Mouse (Mus musculus) liver, embryonic 13.5 days (tissue): ENCODE measurements around the gene Car10. TPM values are rescaled to one million over a fixed set of nuclear protein-coding genes. Genes with fewer than 3 reads are reported as not detected.

ENCODE experiments used
- ATAC-seq: fragments of 200-750 bp; cut with Nextera tagmentation; 2 replicates; pipeline ENCODE4 v1.8.0; 2017; ENCODE audit warnings: low read depth, mild to moderate bottlenecking, moderate number of reproducible peaks, moderate library complexity
- DNase-seq: peaks from one replicate; pipeline ENCODE4 v3.0.0; 2022
- H3K27ac ChIP-seq: fragments of 300-500 bp; sonication (generic); 2 replicates; pipeline ENCODE4 v1.5.1; 2015; ENCODE audit warnings: moderate library complexity, mild to moderate bottlenecking, inconsistent platforms
- H3K27me3 ChIP-seq: fragments of 300-500 bp; sonication (generic); 2 replicates; pipeline ENCODE4 v1.6.1; 2015; ENCODE audit warnings: mild to moderate bottlenecking, inconsistent platforms
- H3K36me3 ChIP-seq: fragments of 300-500 bp; sonication (generic); 2 replicates; pipeline ENCODE4 v1.6.1; 2015; ENCODE audit warnings: mild to moderate bottlenecking, inconsistent platforms
- H3K4me1 ChIP-seq: fragments of 300-500 bp; sonication (generic); replicated peaks from 2 replicates; pipeline ENCODE4 v1.6.1; 2015; ENCODE audit warnings: inconsistent platforms
- H3K4me2 ChIP-seq: fragments of 300-500 bp; sonication (generic); 2 replicates; pipeline ENCODE4 v1.6.1; 2015; ENCODE audit warnings: inconsistent platforms, mild to moderate bottlenecking, moderate library complexity
- H3K4me3 ChIP-seq: fragments of 300-500 bp; sonication (generic); replicated peaks from 2 replicates; pipeline ENCODE4 v1.5.1; 2015; ENCODE audit warnings: mild to moderate bottlenecking, inconsistent platforms
- H3K9ac ChIP-seq: fragments of 300-500 bp; sonication (generic); 2 replicates; pipeline ENCODE4 v1.6.1; 2015; ENCODE audit warnings: mild to moderate bottlenecking, inconsistent platforms
- H3K9me3 ChIP-seq: fragments of 300-500 bp; sonication (generic); replicated peaks from 2 replicates; pipeline ENCODE4 v1.6.1; 2016; ENCODE audit warnings: inconsistent platforms
- WGBS: fragments of 180-500 bp; shearing (Covaris S2); methylation state at CpG from one replicate; pipeline ENCODE4 v1.1.7; 2015; ENCODE audit not compliant: insufficient replicate concordance; 5-methylcytosine and 5-hydroxymethylcytosine counted together
- polyA plus RNA-seq: library from polyadenylated mRNA; unstranded; fragments of >200 nt; fragmentation: Nextera tagmentation; extraction: Ambion mirVana; gene quantifications from 2 replicates; pipeline ENCODE4 v1.2.1, GENCODE M21; 2015

Gene Car10
- polyA plus RNA-seq, 1 experiment from 2014 or later: not detected

DNA sequence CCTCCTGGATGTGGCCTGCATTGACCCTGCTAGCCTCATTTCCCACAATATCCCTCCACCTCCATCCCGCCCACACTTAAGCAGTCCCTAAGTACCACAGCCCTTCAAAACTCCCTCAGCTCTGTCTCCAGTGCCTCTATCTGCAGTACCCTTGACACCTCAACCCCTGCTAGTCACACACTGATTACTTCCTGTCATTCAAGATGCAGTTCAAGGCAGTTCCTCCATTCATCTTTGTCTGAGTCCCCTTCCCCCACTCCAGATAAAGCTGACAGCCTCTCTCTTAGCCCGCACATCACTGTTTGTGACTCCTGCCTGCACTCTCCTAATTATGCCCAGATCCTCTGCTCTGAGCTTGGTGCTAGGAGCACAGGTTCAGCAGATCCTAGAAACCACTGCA lies 496.2 kb downstream of the Car10 start:
- DNase-seq: no peak

DNA sequence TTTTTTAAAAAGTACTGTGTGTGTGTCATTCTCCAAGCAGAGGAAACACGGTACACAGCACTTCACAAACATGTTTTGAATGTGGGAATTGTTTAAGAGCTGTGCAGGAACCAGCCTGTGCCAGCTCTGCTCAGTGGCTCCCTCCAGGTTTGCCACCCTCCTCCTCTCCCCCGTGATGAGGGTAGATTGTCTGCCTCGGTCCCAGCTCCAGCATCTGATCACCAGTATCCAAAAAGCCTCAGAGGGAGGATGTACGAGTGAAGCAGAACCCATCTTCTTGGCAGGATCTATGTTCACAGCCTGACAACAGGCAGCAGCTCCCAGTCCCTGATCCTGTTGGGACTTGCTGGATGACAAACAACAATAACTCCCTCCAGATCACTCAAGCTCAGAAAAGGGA lies 500.3 kb downstream of the Car10 start:
- ATAC-seq: no peak
- H3K4me1 ChIP-seq: no peaks in the 10 kb centered on the region
- WGBS: 60% methylated on average over 4 of the region's 4 CpGs

More for the DNA sequence above, 496.2 kb downstream of the Car10 start:
- no peak overlapping the region for H3K27ac ChIP-seq
- H3K9ac ChIP-seq: no peak overlapping the region
- WGBS: 6% methylated on average over 2 of the region's 2 CpGs
- no peak for ATAC-seq
- no peaks in the 10 kb centered on the region for H3K9me3 ChIP-seq
- H3K36me3 ChIP-seq: no peaks in the 10 kb centered on the region
- no peaks in the 10 kb centered on the region for H3K27me3 ChIP-seq
- no peak overlapping the region for H3K4me3 ChIP-seq
- no peak overlapping the region for H3K4me2 ChIP-seq
- H3K4me1 ChIP-seq: no peaks in the 10 kb centered on the region

DNA sequence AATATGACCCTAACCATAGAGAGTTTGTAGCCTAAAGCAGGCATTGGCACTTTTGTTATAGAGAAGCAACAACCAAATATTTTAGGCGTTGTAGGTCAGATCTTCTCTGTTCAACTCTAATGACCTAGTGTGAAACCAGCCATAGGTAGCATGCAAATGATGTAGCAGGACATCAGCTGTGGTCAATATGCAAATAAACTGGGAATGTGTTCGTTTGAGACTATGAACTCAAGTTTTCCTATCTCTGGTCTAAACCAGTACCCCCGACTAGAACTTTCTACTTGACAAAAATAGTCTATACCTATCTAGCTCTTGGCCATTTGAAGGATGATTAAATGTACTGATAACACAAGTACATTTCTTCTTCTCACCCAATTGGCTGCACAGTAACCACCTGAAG lies 501.9 kb downstream of the Car10 start:
- no peaks in the 10 kb centered on the region for H3K36me3 ChIP-seq
- H3K27me3 ChIP-seq: no peaks in the 10 kb centered on the region
- no peak overlapping the region for H3K4me3 ChIP-seq
- ATAC-seq (no peak), DNase-seq (no peak)
- H3K27ac ChIP-seq: no peak overlapping the region
- no peak overlapping the region for H3K9ac ChIP-seq
- H3K4me1 ChIP-seq: no peaks in the 10 kb centered on the region
- WGBS: 50% methylated on average over 3 of the region's 3 CpGs
- H3K9me3 ChIP-seq: 0 out of 2 replicates have a peak, but pooled peaks cover 2% of the 10 kb centered on the region
- H3K4me2 ChIP-seq: no peak overlapping the region

More for the DNA sequence above, 500.3 kb downstream of the Car10 start:
- no peaks in the 10 kb centered on the region for H3K27me3 ChIP-seq
- no peak overlapping the region for H3K9ac ChIP-seq
- H3K4me3 ChIP-seq: no peak overlapping the region
- DNase-seq: no peak
- H3K36me3 ChIP-seq: no peaks in the 10 kb centered on the region
- H3K27ac ChIP-seq: no peak overlapping the region
- 0 out of 2 replicates have a peak, but pooled peaks cover 2% of the 10 kb centered on the region for H3K9me3 ChIP-seq
- H3K4me2 ChIP-seq: no peak overlapping the region

DNA sequence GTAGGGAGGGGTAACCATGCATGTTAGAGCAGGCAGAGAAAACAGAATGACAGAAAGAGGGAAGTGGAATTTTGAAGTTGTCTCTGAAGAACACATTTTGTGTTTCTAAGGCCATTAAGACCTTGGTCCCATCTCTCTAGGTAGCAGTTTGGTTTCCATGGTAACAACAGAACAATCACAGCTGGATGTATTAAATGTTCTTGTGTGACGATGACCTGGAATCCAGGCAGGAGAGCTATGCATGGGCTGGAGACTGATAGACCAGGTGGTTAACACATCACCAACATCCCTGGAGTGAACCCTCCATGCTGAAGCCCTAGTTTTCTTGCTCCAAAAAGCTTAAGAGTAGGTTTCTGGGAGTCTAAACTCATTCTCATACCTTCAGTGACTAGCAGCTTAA lies 505.7 kb downstream of the Car10 start:
- Histone ChIP-seq H3K4me3 (no peak overlapping the region), H3K27ac (no peak overlapping the region), H3K4me2 (no peak overlapping the region), H3K4me1 (no peaks in the 10 kb centered on the region), H3K27me3 (no peaks in the 10 kb centered on the region), H3K36me3 (no peaks in the 10 kb centered on the region), H3K9ac (no peak overlapping the region), H3K9me3 (0 out of 2 replicates have a peak, but pooled peaks cover 2% of the 10 kb centered on the region)
- no peak for ATAC-seq
- 97% methylated on average over 1 of the region's 1 CpGs for WGBS
- DNase-seq: no peak

DNA sequence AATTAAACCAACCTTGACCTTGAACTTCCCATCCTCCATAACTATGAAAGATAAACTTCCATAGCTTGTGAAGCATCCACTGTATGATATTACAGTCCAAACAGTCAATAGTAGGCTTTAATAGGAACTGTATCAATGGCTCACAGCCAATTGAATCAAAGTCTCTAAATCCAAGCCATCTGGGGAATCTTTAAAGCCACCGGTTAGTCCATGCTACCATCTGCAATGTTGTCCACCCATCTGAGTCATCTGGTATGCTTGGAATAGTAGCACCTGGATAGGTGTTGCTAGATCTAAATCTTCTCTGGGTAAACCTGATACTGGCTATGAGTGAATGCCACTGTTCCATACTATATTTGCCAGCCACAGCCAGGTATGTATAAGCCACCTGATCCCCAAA lies 509.3 kb downstream of the Car10 start:
- no peak overlapping the region for H3K27ac ChIP-seq
- H3K36me3 ChIP-seq: no peaks in the 10 kb centered on the region
- no peaks in the 10 kb centered on the region for H3K27me3 ChIP-seq
- H3K9ac ChIP-seq: no peak overlapping the region
- no peak for ATAC-seq
- DNase-seq: no peak
- H3K4me3 ChIP-seq: no peak overlapping the region
- WGBS: 70% methylated on average over 1 of the region's 1 CpGs
- H3K9me3 ChIP-seq: 0 out of 2 replicates have a peak, but pooled peaks cover 2% of the 10 kb centered on the region
- H3K4me1 ChIP-seq: no peaks in the 10 kb centered on the region
- no peak overlapping the region for H3K4me2 ChIP-seq

DNA sequence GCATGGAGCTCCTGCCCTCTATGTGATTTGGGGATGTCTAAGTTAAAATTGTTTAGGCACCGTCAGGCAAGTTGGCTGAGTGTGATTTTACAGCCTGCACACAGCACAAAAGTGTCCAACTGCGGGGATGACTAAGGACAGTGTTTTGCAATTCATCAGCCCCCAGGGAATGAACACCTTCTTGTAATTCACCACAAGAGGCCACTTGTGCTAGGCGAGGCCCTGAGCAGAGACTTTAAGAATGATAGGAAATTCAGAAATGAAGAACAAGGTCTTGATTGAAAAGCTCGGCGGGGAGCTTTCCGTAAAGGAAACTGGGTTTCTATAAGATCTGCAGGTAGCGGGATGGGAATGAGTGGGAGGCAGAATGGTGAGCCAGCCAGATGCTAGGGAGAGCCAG lies 510.9 kb downstream of the Car10 start:
- DNase-seq: no peak
- no peak overlapping the region for H3K9ac ChIP-seq
- no peaks in the 10 kb centered on the region for H3K36me3 ChIP-seq
- H3K4me1 ChIP-seq: no peaks in the 10 kb centered on the region
- H3K27ac ChIP-seq: no peak overlapping the region
- 50% methylated on average over 7 of the region's 7 CpGs for WGBS
- no peaks in the 10 kb centered on the region for H3K27me3 ChIP-seq
- H3K4me2 ChIP-seq: no peak overlapping the region
- no peak for ATAC-seq
- no peaks in the 10 kb centered on the region for H3K9me3 ChIP-seq
- H3K4me3 ChIP-seq: no peak overlapping the region

DNA sequence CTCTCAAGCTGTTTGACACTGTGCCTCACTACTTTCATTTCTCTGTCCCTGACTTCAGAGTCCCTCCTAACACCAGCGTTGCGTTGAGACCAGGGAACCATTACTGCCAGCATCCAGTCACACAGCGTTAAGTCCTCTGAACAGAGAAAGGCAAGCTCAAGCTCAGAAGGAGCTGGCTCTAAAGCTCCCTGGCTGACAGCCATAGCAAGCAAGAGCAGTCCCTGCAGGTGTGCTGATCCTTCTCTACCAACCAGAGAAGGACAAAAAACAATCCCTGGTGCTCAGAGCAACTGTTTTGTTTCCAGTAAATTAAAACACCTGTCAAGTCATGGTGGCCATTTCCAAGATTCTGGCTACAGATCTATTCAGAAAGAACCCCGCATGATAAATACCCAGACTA lies 514.2 kb downstream of the Car10 start:
- no peaks in the 10 kb centered on the region for H3K27me3 ChIP-seq
- ATAC-seq (no peak), DNase-seq (no peak)
- H3K4me2 ChIP-seq: no peak overlapping the region
- no peak overlapping the region for H3K4me3 ChIP-seq
- H3K27ac ChIP-seq: no peak overlapping the region
- no peak overlapping the region for H3K9ac ChIP-seq
- no peaks in the 10 kb centered on the region for H3K9me3 ChIP-seq
- H3K36me3 ChIP-seq: no peaks in the 10 kb centered on the region
- H3K4me1 ChIP-seq: no peaks in the 10 kb centered on the region
- WGBS: 66% methylated on average over 4 of the region's 4 CpGs

DNA sequence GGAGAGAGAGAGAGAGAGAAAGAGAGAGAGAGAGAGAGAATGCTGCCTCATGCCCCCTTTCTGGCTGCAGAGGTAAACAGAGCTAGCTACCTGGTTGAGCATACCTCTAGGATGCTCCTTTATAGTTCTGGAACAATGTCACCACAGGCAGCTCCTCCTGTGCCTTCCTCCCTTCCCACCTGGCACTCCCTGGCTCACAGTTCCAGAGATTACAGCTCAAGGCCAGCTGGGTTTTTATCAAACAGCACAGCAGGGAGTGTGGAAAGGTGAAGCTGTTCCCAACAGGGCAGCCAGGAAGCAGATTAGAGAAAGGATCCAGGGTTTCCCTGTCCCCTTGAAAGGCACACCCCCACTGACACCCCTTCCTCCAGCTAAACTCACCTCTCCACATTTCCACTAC lies 517.0 kb downstream of the Car10 start:
- H3K27ac ChIP-seq: no peak overlapping the region
- no peaks in the 10 kb centered on the region for H3K9me3 ChIP-seq
- H3K36me3 ChIP-seq: no peaks in the 10 kb centered on the region
- no peaks in the 10 kb centered on the region for H3K27me3 ChIP-seq
- H3K9ac ChIP-seq: no peak overlapping the region
- no peaks in the 10 kb centered on the region for H3K4me1 ChIP-seq
- DNase-seq (no peak), ATAC-seq (no peak)
- no peak overlapping the region for H3K4me2 ChIP-seq
- H3K4me3 ChIP-seq: no peak overlapping the region

DNA sequence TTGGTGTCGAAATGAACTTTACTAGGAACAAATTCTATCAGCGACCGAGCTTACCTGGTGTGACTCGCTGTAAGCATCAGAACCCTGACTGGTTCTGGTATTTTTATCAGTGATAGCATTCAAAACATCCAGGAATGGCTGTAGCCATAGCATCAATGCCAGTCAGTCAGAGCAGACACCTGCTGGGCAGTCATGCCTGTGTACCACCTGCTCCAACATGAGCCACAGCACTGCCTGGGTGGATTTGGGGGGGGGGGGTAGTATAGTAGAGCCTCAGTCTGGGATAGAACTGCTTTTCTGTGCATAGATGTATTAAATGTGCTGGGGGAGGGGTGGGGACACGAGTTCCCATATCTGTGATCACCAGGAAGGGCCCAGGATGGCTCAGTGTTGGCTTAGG lies 525.8 kb downstream of the Car10 start:
- Histone ChIP-seq H3K9me3 (no peaks in the 10 kb centered on the region), H3K36me3 (no peaks in the 10 kb centered on the region), H3K4me3 (no peak overlapping the region), H3K4me1 (no peaks in the 10 kb centered on the region), H3K27ac (no peak overlapping the region), H3K4me2 (no peak overlapping the region), H3K9ac (no peak overlapping the region), H3K27me3 (no peaks in the 10 kb centered on the region)
- 61% methylated on average over 5 of the region's 5 CpGs for WGBS
- DNase-seq (no peak), ATAC-seq (no peak)

DNA sequence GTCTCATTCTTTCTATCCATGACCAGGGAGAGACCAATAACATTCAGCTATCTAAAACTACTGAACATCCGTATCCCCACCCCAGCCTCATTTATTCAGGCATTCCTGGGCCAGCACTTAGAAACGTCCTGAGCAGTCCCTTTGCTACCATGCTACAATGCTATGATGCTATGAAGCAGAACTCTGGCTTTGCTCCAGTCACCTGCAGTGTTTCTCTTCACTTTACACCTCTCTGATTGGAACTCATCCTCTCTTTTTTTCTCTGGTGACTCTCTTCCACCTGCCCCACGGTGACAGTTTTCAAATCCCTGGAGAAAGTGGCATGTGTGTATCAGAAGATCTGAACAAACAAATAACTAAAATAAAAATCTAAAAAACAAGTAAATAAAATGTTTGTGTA lies 541.6 kb downstream of the Car10 start:
- Histone ChIP-seq H3K27ac (no peak overlapping the region), H3K4me1 (no peaks in the 10 kb centered on the region), H3K4me2 (no peak overlapping the region), H3K36me3 (no peaks in the 10 kb centered on the region), H3K9ac (no peak overlapping the region), H3K27me3 (no peaks in the 10 kb centered on the region), H3K4me3 (no peak overlapping the region), H3K9me3 (no peaks in the 10 kb centered on the region)
- ATAC-seq (no peak), DNase-seq (no peak)
- 52% methylated on average over 3 of the region's 3 CpGs for WGBS

DNA sequence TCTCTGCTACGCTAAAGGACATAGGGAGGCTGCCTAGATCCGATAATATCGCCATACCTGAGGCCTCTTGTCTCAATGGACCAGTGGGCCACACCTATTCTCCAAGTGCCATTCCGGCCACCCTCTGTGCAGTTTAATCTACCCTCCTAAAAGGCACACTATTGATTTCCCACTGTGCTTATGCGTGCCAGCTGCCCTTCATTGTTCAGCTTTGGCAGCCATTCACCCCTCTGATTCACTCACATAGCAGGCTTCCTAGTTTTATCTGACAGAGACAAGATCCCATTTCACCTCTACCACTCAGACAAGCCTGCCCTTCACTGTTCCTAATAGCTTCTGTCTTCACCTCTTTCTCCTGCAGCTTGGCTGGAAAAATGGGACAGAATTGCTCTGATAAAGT lies 543.1 kb downstream of the Car10 start:
- H3K9me3 ChIP-seq: no peaks in the 10 kb centered on the region
- H3K27me3 ChIP-seq: no peaks in the 10 kb centered on the region
- DNase-seq (no peak), ATAC-seq (no peak)
- H3K4me3 ChIP-seq: no peak overlapping the region
- H3K4me2 ChIP-seq: no peak overlapping the region
- WGBS: 66% methylated on average over 5 of the region's 5 CpGs
- no peaks in the 10 kb centered on the region for H3K4me1 ChIP-seq
- no peaks in the 10 kb centered on the region for H3K36me3 ChIP-seq
- no peak overlapping the region for H3K9ac ChIP-seq
- H3K27ac ChIP-seq: no peak overlapping the region

DNA sequence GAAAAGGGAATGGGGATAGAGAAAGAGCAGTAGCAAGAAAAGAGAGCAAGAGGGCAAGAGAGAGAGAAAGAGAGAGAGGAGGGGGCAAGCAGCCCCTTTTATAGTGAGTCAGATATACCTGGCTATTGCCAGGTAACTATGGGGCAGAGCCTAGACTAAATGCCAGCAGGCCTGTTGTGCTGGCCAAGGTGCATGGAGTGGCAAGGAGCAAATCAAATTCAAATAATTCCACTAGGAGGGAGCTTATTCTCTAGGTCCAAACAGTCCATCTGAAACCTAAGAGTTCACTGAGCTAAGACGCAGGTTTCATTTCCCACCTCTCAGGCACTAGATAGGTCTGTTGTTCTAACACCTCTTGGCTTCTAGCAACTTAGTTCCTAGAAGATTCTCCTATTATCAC lies 544.5 kb downstream of the Car10 start:
- no peak overlapping the region for H3K27ac ChIP-seq
- 78% methylated on average over 1 of the region's 1 CpGs for WGBS
- no peak for DNase-seq

More for the DNA sequence above, 544.5 kb downstream of the Car10 start:
- no peaks in the 10 kb centered on the region for H3K27me3 ChIP-seq
- no peak overlapping the region for H3K4me3 ChIP-seq
- H3K4me1 ChIP-seq: no peaks in the 10 kb centered on the region
- no peak overlapping the region for H3K9ac ChIP-seq
- H3K4me2 ChIP-seq: no peak overlapping the region
- ATAC-seq: no peak
- no peaks in the 10 kb centered on the region for H3K36me3 ChIP-seq
- no peaks in the 10 kb centered on the region for H3K9me3 ChIP-seq
